Comparison of ENCODE assay signal across 8 mouse cellular contexts in genomic region chr1:190695589-190695988, GRCm38 (mm10).
DNase-seq lines count a peak whose midpoint lies in the region; ATAC-seq and TF ChIP-seq lines count a peak whose summit lies in the region.

No protein-coding gene starts in this region.

- no peaks in the 10 kb centered on the region for H3K4me1 ChIP-seq in hindbrain, embryonic 11.5 days (replicated peaks; ENCODE audit: control insufficient read depth, insufficient read depth, low read length)
- H3K4me1 ChIP-seq in hindbrain, embryonic 12.5 days: 0 out of 2 replicates have a peak, but pooled peaks cover 5% of the 10 kb centered on the region
- H3K4me1 ChIP-seq in E14TG2a.4 (replicated peaks; ENCODE audit: low read depth, low read length): peaks cover 23% of the 10 kb centered on the region
- H3K4me1 ChIP-seq in embryonic facial prominence, embryonic 14.5 days (ENCODE audit: control insufficient read depth, insufficient read depth, low read length): 0 out of 2 replicates have a peak, but pooled peaks cover 3% of the 10 kb centered on the region
- H3K4me1 ChIP-seq in neural tube, embryonic 12.5 days: peaks cover 3% of the 10 kb centered on the region; the same call in 1 of the 2 replicates

- ATAC-seq in hindbrain, embryonic 11.5 days (ENCODE audit: low FRiP score): peak; percentile 19; the same call in 1 of the 2 replicates
- ATAC-seq in hindbrain, embryonic 12.5 days (ENCODE audit: low FRiP score): no peak
- no peak for ATAC-seq in embryonic facial prominence, embryonic 14.5 days (ENCODE audit: low read depth)
- ATAC-seq in neural tube, embryonic 12.5 days (ENCODE audit: low FRiP score, low read depth): 0 out of 2 replicates have a peak, but pooled peaks have one; percentile 18
- ATAC-seq in granulocyte monocyte progenitor cell, adult 5-6 weeks (replicated peaks; ENCODE audit: poor library complexity, severe bottlenecking): no peak; the same call in 1 of the 2 replicates

- no peaks in the 10 kb centered on the region for H3K27me3 ChIP-seq in hindbrain, embryonic 11.5 days (ENCODE audit: control insufficient read depth, insufficient read depth, low read length)
- H3K27me3 ChIP-seq in hindbrain, embryonic 12.5 days: no peaks in the 10 kb centered on the region
- H3K27me3 ChIP-seq in E14TG2a.4 (ENCODE audit: insufficient read depth, low read length): peaks cover 21% of the 10 kb centered on the region
- H3K27me3 ChIP-seq in embryonic facial prominence, embryonic 14.5 days (replicated peaks; ENCODE audit: control insufficient read depth, insufficient read depth, low read length): no peaks in the 10 kb centered on the region
- H3K27me3 ChIP-seq in neural tube, embryonic 12.5 days (replicated peaks): no peaks in the 10 kb centered on the region

- no peak overlapping the region for H3K9ac ChIP-seq in hindbrain, embryonic 11.5 days (ENCODE audit: low read depth, low read length)
- H3K9ac ChIP-seq in hindbrain, embryonic 12.5 days: no peak overlapping the region
- no peak overlapping the region for H3K9ac ChIP-seq in embryonic facial prominence, embryonic 14.5 days (ENCODE audit: low read depth, low read length)
- H3K9ac ChIP-seq in neural tube, embryonic 12.5 days: no peak overlapping the region

- peak; percentile 68 for DNase-seq in hindbrain, embryonic 11.5 days (ENCODE audit: low spot score)
- peak; percentile 86 for DNase-seq in adrenal gland, postnatal 14 days
- peak; percentile 62 for DNase-seq in embryonic facial prominence, embryonic 14.5 days (ENCODE audit: low spot score)
- DNase-seq in layer of hippocampus, postnatal 25 days (ENCODE audit: extremely low spot score in 1 of 2, low spot score in 1 of 2): peak; percentile 50 to 75

- no peaks in the 10 kb centered on the region for H3K36me3 ChIP-seq in hindbrain, embryonic 11.5 days (ENCODE audit: control insufficient read depth, insufficient read depth, low read length)
- no peaks in the 10 kb centered on the region for H3K36me3 ChIP-seq in hindbrain, embryonic 12.5 days
- no peaks in the 10 kb centered on the region for H3K36me3 ChIP-seq in E14TG2a.4 (ENCODE audit: insufficient read depth, low read length)
- H3K36me3 ChIP-seq in embryonic facial prominence, embryonic 14.5 days (ENCODE audit: control insufficient read depth, insufficient read depth, low read length): no peaks in the 10 kb centered on the region
- H3K36me3 ChIP-seq in neural tube, embryonic 12.5 days: no peaks in the 10 kb centered on the region

- 59% methylated on average over 11 of the region's 11 CpGs for WGBS in hindbrain, embryonic 11.5 days
- 68% methylated on average over 11 of the region's 11 CpGs for WGBS in hindbrain, embryonic 12.5 days
- WGBS in embryonic facial prominence, embryonic 14.5 days: 70% methylated on average over 11 of the region's 11 CpGs
- 68% methylated on average over 11 of the region's 11 CpGs for WGBS in neural tube, embryonic 12.5 days

- H3K27ac ChIP-seq in hindbrain, embryonic 11.5 days (ENCODE audit: low read depth, low read length): no peak overlapping the region
- no peak overlapping the region for H3K27ac ChIP-seq in hindbrain, embryonic 12.5 days
- H3K27ac ChIP-seq in embryonic facial prominence, embryonic 14.5 days (replicated peaks; ENCODE audit: low read depth, low read length): no peak overlapping the region
- H3K27ac ChIP-seq in neural tube, embryonic 12.5 days: no peak overlapping the region

- no peaks in the 10 kb centered on the region for H3K9me3 ChIP-seq in hindbrain, embryonic 11.5 days (ENCODE audit: control insufficient read depth, low read length)
- H3K9me3 ChIP-seq in hindbrain, embryonic 12.5 days (replicated peaks): no peaks in the 10 kb centered on the region
- no peaks in the 10 kb centered on the region for H3K9me3 ChIP-seq in E14TG2a.4 (ENCODE audit: low read length)
- no peaks in the 10 kb centered on the region for H3K9me3 ChIP-seq in embryonic facial prominence, embryonic 14.5 days (ENCODE audit: control insufficient read depth, low read length)
- no peaks in the 10 kb centered on the region for H3K9me3 ChIP-seq in neural tube, embryonic 12.5 days

- no peak overlapping the region for H3K4me2 ChIP-seq in hindbrain, embryonic 11.5 days (replicated peaks; ENCODE audit: low read depth, low read length)
- H3K4me2 ChIP-seq in hindbrain, embryonic 12.5 days (replicated peaks): no peak overlapping the region
- H3K4me2 ChIP-seq in embryonic facial prominence, embryonic 14.5 days (ENCODE audit: low read depth, low read length): no peak overlapping the region
- H3K4me2 ChIP-seq in neural tube, embryonic 12.5 days (replicated peaks): no peak overlapping the region

- H3K4me3 ChIP-seq in hindbrain, embryonic 11.5 days (ENCODE audit: low read depth, low read length): no peak overlapping the region
- no peak overlapping the region for H3K4me3 ChIP-seq in hindbrain, embryonic 12.5 days
- no peak overlapping the region for H3K4me3 ChIP-seq in E14TG2a.4 (replicated peaks; ENCODE audit: low read length)
- no peak overlapping the region for H3K4me3 ChIP-seq in embryonic facial prominence, embryonic 14.5 days (ENCODE audit: low read depth, low read length)
- no peak overlapping the region for H3K4me3 ChIP-seq in neural tube, embryonic 12.5 days

- peak; percentile 68 for TF ChIP-seq CTCF in E14TG2a.4 (conservative IDR thresholded peaks at IDR 0.05; ENCODE audit: low read length)

Comparison
In these comparisons a context has a peak if more than half of its experiments do, and no peak if none do; other contexts are left out.
1. ATAC-seq: peak in hindbrain, embryonic 11.5 days (single experiment) and neural tube, embryonic 12.5 days (single experiment); none in hindbrain, embryonic 12.5 days (single experiment), embryonic facial prominence, embryonic 14.5 days (single experiment) and granulocyte monocyte progenitor cell, adult 5-6 weeks (single experiment).
2. Peak in every context shown above with its lines, with median percentiles within 50 percentile points of each other: DNase-seq.